Mouse (Mus musculus): ENCODE measurements at regions not wholly inside any gene's neighbourhood (a gene's known extent, or its start where the extent isn't known, plus 50 kb on each side); places are given as distances from the start of the nearest gene placed in this dataset.

GRCm38 (mm10) chr2:48423861-48424442, 390.0 kb upstream of the Acvr2a start:
- TF ChIP-seq ZNF384 (IDR thresholded peaks at IDR 0.05; ENCODE audit: low read depth, low read length) (no peak), ZC3H11A (IDR thresholded peaks at IDR 0.05; ENCODE audit: borderline replicate concordance, low read depth, low read length) (no peak)
